Mouse (Mus musculus): ENCODE results near the gene Mcfd2.

Mcfd2 gene

DNA sequence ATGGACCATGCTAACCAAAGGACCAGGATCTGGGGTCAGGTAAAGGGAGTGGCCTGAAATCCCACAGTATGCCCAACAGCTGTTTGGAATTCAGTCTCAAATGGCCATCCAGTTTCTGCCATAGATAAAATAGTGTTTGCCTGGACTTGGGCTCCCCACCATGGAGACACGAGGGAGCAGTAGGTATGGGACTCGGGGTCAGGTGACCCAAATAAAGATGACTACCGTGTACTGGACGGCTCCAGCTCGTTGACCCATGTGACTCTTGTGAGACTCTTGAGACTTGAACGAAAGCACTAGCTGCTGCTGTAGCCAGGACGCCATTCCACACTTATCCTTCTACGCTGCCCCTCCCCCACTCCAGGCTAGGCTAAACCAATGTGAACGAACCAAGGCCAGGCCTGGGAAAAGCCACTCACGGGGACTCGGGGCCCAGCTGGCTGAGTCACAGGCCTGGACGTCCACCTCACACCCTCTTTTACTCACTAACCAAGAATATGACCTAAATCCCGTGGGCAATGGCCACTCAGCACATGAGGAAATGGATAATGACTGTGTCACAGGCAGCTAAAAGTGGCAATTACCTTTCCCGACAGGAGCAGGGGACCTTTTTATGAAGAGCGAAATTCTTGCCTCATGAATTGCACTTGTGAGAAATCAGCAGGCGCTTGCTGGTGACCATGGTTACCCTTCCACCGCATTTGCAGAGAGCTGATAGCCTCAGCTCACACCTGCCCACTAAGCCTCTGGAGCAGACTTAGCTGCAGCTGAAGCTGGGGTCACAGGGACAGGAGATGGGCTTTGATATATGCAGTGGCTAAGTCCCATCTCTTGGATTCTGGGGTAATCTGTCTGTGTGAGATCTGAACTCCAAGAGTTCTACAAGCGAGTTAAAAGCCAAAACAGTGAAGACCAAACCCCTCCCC, 28.7 kb downstream of the Mcfd2 start:
- DNase-seq (ENCODE audit: low read depth, low spot score): peak; percentile 26

DNA sequence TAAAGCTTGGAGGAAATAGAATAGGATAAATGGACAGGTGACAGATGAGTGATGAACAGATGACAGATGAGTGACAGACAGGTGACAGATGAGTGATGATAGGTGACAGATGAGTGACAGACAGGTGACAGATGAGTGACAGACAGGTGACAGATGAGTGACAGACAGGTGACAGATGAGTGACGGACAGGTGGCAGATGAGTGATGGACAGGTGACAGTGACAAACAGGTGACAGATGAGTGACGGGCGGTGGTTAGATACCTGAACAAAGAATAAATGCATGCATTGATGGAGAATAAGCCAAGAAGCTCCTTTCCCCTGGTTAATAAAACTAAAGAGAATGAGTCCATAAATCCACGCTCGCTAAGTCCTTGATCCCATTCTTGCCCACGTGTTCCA, 30.7 kb downstream of the Mcfd2 start:
- DNase-seq (ENCODE audit: low read depth, low spot score): no peak

DNA sequence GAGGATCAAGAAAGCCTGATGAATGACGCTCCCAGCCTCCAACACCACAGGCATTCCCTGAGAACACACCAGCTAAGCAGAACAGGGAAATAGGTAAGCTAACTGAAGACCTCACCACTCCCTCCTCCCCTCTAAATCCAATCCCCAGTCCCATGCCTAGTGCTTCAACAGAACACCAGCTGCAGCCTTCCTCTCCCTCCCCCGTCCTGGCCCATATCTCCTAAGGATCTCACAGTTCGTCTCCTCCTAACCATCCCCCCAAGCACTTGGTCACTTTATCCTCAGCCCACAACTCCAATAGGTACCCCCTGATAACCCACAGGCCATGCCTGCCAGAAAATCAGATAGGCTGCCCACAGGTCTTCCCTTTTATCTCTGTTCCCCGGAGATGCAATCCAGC, 37.9 kb downstream of the Mcfd2 start:
- no peak for DNase-seq (ENCODE audit: low read depth, low spot score)

DNA sequence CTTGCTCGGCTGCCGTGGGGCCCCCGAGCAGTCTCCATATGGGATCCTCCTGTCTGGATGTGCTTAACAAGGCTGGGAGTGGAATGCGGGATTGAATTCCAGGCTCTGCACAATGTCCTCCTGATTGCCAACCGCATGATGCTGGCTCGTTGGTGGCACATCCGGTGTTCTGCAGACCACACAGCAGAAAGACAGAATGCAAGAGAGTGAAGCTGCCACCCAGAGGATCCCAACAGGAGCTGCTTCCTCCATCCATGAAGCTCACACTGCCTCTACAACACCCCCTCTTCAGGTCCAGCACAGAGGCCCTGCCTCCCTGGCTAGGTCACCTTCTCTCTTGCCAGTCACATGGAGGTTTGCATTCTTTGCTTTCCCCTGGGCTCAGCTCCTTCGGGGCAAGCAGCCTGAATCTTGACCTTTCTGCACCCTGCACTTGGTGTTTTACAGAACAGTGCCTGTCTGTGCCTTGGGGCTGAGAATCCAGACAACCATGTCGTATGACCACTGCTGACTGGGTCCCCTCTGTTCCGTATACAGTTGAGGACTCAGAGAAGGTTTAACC, 39.6 kb downstream of the Mcfd2 start:
- no peak for DNase-seq (ENCODE audit: low read depth, low spot score)

DNA sequence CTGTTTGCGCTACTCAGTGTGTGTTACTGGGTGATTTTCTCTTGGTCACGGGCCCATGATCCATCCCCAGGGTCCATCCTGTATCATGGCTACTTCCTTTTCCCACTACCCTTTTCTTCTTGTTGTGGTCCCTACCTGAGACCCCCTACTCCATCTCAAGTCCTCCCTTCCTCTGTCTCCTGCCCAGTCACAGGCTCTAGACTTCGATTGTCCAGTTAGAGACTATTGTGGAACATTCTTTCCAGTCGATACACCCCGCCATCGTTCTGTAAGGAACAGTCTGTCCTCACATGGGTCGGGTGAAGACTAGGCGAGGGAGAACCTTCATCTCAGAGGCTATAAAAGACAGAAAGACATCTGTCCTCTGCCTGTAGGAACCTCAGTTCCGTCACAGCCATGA, 40.4 kb downstream of the Mcfd2 start:
- no peak for DNase-seq (ENCODE audit: low read depth, low spot score)

DNA sequence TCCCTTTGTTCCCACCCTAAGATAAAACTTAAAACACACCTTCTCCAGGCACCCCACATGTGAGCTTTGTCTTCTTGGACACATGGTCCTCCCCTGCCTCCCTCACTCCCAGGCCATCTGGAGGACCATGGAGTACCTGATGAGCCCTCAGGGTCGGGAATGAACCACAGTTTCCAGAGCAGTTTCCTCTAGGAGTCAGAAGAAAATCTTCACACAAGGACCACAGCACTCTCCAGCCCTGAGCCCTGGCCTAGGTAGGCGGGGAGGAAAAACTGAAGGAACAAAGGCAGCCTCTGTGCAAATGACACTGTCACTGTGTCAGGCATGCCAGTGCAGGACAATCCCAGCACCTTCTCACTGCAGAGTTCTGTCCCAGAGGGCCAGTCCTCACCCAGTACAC, 41.3 kb downstream of the Mcfd2 start:
- DNase-seq (ENCODE audit: low read depth, low spot score): no peak

DNA sequence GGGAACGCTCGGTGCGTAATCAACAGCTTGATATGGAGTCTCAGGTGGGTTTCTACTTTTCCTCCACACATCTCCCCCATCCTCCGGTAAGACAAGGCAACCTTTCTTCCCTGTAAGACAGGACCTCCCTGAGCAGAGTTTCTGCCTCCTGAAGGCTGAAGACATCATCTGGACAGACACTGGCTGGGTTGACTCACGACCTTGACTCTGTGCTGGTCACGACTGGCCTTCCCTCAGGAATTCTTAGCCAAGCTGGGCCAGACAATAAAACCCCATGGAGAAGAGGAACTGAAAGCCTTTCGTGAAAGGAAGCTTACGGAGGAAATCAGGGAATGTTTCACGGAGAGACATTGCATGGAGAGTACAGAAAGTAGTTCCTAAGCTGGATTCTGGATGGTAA, 46.3 kb downstream of the Mcfd2 start:
- no peak for DNase-seq (ENCODE audit: low read depth, low spot score)

DNA sequence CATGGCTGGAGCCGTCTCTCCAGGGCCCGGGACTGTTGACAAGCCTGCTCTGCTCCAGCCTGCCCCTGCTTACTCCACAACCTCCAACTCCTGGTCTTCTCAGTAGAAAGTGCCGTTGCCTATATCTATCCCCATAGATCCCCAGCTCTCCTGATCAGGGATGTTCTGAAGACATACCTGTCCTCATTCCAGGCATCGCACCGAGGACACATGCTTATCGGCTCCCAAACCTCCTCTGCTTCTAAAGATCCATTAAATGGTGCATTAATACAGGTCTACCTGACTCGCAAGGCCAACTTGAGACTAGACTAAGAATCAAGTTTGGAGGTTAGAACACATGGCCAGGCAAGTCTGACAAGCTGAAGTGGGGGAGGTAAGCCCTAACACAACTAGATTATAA, 51.2 kb downstream of the Mcfd2 start:
- no peak for DNase-seq (ENCODE audit: low read depth, low spot score)

DNA sequence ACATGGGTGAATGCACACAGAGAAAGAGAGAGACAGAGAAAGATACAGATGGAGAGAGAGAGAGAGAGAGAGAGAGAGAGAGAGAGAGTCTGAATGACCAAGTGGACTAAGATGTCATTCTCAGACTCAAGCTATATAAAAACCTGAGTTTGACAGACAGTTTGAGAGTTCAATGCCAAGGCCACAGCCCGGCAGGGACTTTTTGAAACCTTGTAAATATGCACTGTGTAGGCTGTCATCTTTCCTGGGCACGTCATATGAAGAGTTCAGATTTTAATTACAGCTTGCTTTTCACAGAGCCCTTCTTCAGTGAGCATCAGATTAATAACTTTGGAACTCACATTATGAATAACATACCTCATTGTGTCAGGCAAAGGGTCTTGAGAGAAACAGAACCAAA, 55.2 kb downstream of the Mcfd2 start:
- DNase-seq (ENCODE audit: low read depth, low spot score): no peak

DNA sequence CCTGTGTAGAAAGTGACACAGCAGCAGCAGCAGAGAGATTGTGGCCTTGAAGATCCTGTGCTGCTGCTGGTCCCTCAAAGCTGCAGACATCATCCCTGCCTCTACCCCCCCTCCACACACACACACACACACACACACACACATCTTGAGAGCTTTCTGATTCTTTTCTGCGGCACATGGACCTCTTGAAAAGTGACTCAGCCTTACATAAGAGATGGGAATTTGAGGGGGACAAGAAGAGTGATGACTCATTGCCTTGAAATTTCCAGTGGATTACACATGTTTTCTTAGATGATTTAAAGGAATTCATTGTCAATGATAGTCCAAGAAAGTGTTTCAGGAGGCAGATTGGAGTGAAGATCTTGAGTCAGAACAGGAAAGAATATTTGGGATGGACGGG, 58.9 kb downstream of the Mcfd2 start:
- DNase-seq (ENCODE audit: low read depth, low spot score): no peak
